Mouse (Mus musculus): ENCODE results near the gene Anapc11. TPM values are rescaled to one million over a fixed set of nuclear protein-coding genes. Genes with fewer than 3 reads are reported as not detected.
"Not testable (repeated sequence)": the region's sequence is repeated elsewhere in the genome, so short reads cannot be mapped to it uniquely, and the experiment has no call there.

Anapc11 gene
- total and polyA plus RNA-seq, 3 experiments: 57.0 to 145 (median 108) TPM

DNA sequence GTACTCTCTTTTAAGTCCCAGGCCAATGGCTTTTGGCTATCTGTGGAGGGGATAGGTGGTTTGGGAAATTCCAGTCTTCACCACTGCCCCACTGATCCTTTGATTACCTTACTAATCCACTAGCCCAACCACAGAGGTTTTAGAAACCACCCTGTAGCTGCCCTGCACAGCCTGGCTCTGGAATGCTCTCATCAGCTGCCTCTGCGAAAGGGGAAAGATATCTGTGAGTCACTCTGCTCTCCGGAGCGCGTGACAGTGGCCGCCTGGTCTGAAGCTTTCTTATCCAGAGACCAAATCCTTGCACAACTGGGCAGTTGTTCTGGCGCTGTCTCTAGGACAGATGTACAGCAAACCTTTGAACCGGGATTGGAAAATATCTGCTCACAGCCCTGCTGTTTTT is 43.4 kb upstream of the Anapc11 start:
- Histone ChIP-seq H3K4me1 (ENCODE audit: control insufficient read depth in 1 of 2, insufficient read depth in 2 of 2) (peaks cover 9 to 10% of the 10 kb centered on the region in 2 experiments; a peak in 3 of 4 replicates), H3K27ac (ENCODE audit: insufficient read depth, low read depth) (no peak overlapping the region), H3K9me3 (replicated peaks; ENCODE audit: low read length) (peaks cover 4% of the 10 kb centered on the region), H3K4me3 (replicated peaks in 1 of 3; ENCODE audit: low read depth in 2 of 3, low read length in 2 of 3, poor library complexity in 1 of 3) (no peak overlapping the region), H3K27me3 (replicated peaks) (no peaks in the 10 kb centered on the region), H3K79me2 (replicated peaks; ENCODE audit: control insufficient read depth, extremely low read depth, insufficient read depth, poor library complexity, severe bottlenecking) (no peaks in the 10 kb centered on the region), H3K4me2 (ENCODE audit: insufficient read depth, low read depth, poor library complexity, severe bottlenecking) (no peak overlapping the region), H3K36me3 (replicated peaks in 1 of 2; ENCODE audit: control insufficient read depth in 1 of 2, insufficient read depth in 1 of 2, low read length in 1 of 2) (peaks cover 4 to 26% of the 10 kb centered on the region in 2 experiments), H3K9ac (ENCODE audit: insufficient read depth, low read depth) (no peak overlapping the region)
- in situ Hi-C loops (cut with MboI; ENCODE audit: low pct_ligation_motif_present, low pct_unique_long_range_greater_than_20kb, low sequenced_read_pairs) (no loop called here), dilution Hi-C loops (cut with MboI; ENCODE audit: extremely low pct_ligation_motif_present, extremely low pct_unique_long_range_greater_than_20kb, low sequenced_read_pairs) (no loop called here)
- TF ChIP-seq E2F4 (IDR thresholded peaks at IDR 0.05; ENCODE audit: insufficient replicate concordance, low read depth, low read length) (no peak), ELF1 (IDR thresholded peaks at IDR 0.05; ENCODE audit: low read depth, low read length) (no peak), CTCF (conservative IDR thresholded peaks at IDR 0.05 in 1 of 2, IDR thresholded peaks at IDR 0.05 in 1 of 2; ENCODE audit: low read depth in 2 of 2, low read length in 2 of 2) (no peak), UBTF (IDR thresholded peaks at IDR 0.05; ENCODE audit: low read depth, low read length) (no peak), EP300 (IDR thresholded peaks at IDR 0.05; ENCODE audit: low read length) (no peak), NRF1 (IDR thresholded peaks at IDR 0.05; ENCODE audit: low read depth, low read length) (no peak), POLR2A (IDR thresholded peaks at IDR 0.05; ENCODE audit: low read depth, low read length) (no peak), ZNF384 (IDR thresholded peaks at IDR 0.05; ENCODE audit: low read depth, low read length) (no peak), CHD2 (IDR thresholded peaks at IDR 0.05; ENCODE audit: low read length) (no peak)
- no peak for DNase-seq (ENCODE audit: extremely low read depth)

- Histone ChIP-seq H3K27me3 (replicated peaks) (no peaks in the 10 kb centered on the region), H3K79me2 (replicated peaks; ENCODE audit: control insufficient read depth, extremely low read depth, insufficient read depth, poor library complexity, severe bottlenecking) (no peaks in the 10 kb centered on the region), H3K9me3 (replicated peaks; ENCODE audit: low read length) (peaks cover 4% of the 10 kb centered on the region), H3K9ac (ENCODE audit: insufficient read depth, low read depth) (no peak overlapping the region), H3K4me1 (ENCODE audit: control insufficient read depth in 1 of 2, insufficient read depth in 2 of 2) (peaks cover 6 to 9% of the 10 kb centered on the region in 2 experiments; a peak in 3 of 4 replicates), H3K4me3 (replicated peaks in 1 of 3; ENCODE audit: low read depth in 2 of 3, low read length in 2 of 3, poor library complexity in 1 of 3) (no peak overlapping the region), H3K4me2 (ENCODE audit: insufficient read depth, low read depth, poor library complexity, severe bottlenecking) (no peak overlapping the region), H3K27ac (ENCODE audit: insufficient read depth, low read depth) (no peak overlapping the region), H3K36me3 (replicated peaks in 1 of 2; ENCODE audit: control insufficient read depth in 1 of 2, insufficient read depth in 1 of 2, low read length in 1 of 2) (peaks cover 8 to 30% of the 10 kb centered on the region in 2 experiments)
- no peak for DNase-seq (ENCODE audit: extremely low read depth)
- dilution Hi-C loops (cut with MboI; ENCODE audit: extremely low pct_ligation_motif_present, extremely low pct_unique_long_range_greater_than_20kb, low sequenced_read_pairs): no loop called here
- no peak for TF ChIP-seq ZC3H11A (IDR thresholded peaks at IDR 0.05; ENCODE audit: low read depth, low read length)
- TF ChIP-seq CHD2 (IDR thresholded peaks at IDR 0.05; ENCODE audit: low read length): no peak
- in situ Hi-C loops (cut with MboI; ENCODE audit: low pct_ligation_motif_present, low pct_unique_long_range_greater_than_20kb, low sequenced_read_pairs): no loop called here
Measured at GRCm38 (mm10) chr11:120555260-120555659, 43.0 kb upstream of the Anapc11 start.

DNA sequence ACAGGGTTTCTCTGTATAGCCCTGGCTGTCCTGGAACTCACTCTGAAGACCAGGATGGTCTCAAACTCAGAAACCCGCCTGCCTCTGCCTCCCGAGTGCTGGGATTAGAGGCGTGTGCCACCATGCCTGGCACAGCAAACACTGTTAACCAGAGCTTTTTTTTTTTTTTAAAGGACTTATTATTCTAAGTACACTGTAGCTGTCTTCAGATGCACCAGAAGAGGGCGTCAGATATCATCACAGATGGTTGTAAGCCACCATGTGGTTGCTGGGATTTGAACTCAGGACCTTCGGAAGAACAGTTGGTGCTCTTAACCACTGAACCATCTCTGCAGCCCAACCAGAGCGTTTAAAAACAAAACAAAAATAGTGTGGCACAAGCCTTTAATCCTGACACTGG is 39.4 kb upstream of the Anapc11 start:
- dilution Hi-C loops (cut with MboI; ENCODE audit: extremely low pct_ligation_motif_present, extremely low pct_unique_long_range_greater_than_20kb, low sequenced_read_pairs); H3K27ac ChIP-seq (ENCODE audit: insufficient read depth, low read depth); in situ Hi-C loops (cut with MboI; ENCODE audit: low pct_ligation_motif_present, low pct_unique_long_range_greater_than_20kb, low sequenced_read_pairs); H3K4me2 ChIP-seq (ENCODE audit: insufficient read depth, low read depth, poor library complexity, severe bottlenecking); H3K9me3 ChIP-seq (replicated peaks; ENCODE audit: low read length); DNase-seq (ENCODE audit: extremely low read depth); H3K27me3 ChIP-seq (replicated peaks); H3K9ac ChIP-seq (ENCODE audit: insufficient read depth, low read depth); H3K4me1 ChIP-seq (ENCODE audit: control insufficient read depth in 1 of 2, insufficient read depth in 2 of 2); H3K4me3 ChIP-seq (replicated peaks in 1 of 3; ENCODE audit: low read depth in 2 of 3, low read length in 2 of 3, poor library complexity in 1 of 3); H3K79me2 ChIP-seq (replicated peaks; ENCODE audit: control insufficient read depth, extremely low read depth, insufficient read depth, poor library complexity, severe bottlenecking): not testable (repeated sequence)
- H3K36me3 ChIP-seq (replicated peaks in 1 of 2; ENCODE audit: control insufficient read depth in 1 of 2, insufficient read depth in 1 of 2, low read length in 1 of 2): peaks cover 44 to 49% of the 10 kb centered on the region in 2 experiments
- TF ChIP-seq CTCF (conservative IDR thresholded peaks at IDR 0.05 in 1 of 2, IDR thresholded peaks at IDR 0.05 in 1 of 2; ENCODE audit: low read depth in 2 of 2, low read length in 2 of 2): peak in 1 of 2 experiments; percentile 29; a peak in 2 of 4 replicates

Data from CH12.LX (cell line).